Mouse (Mus musculus) Muller cell, postnatal 12 days (primary cell): Measurements from ENCODE around the gene 1810049J17Rik.

ENCODE experiments used
- DNase-seq: peaks from one replicate; pipeline ENCODE4 v3.0.0-alpha.2; 2015; ENCODE audit errors: inconsistent ontology term

Gene 1810049J17Rik

DNA sequence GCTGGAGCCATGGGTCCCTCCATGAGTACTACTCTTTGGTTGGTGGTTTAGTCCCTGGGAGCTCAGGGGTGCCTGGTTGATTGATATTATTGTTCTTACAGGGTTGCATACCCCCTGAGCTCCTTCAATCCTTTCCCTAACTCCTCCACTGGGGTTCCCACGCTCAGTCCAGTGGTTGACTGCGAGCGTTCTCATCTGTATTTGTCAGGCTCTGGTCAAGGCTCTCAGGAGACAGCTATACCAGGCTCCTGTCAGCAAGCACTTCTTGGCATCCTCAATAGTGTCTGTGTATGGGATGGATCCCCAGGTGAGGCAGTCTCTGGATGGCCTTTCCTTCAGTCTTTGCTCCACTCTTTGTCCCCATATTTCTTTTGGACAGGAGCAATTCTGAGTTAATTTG is 25.2 kb upstream of the 1810049J17Rik start:
- DNase-seq: no peak

DNA sequence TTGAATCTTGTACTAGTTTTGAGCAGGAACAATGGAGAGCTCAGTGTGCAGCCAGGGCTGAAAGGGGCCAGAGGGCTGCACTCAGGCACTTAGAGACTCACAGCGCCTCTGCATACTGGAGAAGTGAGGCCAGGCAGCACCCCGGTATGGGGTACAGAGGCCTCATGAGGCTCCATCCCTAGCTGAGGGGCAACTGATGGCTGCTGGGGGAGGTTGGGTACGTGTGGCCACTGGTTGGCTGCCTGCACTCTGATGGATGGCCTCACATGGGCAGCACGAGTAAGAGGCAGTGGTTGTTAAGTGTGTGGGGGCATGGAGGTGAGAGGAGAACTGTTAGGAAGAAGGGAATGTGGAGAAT is 19.7 kb upstream of the 1810049J17Rik start:
- peak; percentile 92 for DNase-seq

DNA sequence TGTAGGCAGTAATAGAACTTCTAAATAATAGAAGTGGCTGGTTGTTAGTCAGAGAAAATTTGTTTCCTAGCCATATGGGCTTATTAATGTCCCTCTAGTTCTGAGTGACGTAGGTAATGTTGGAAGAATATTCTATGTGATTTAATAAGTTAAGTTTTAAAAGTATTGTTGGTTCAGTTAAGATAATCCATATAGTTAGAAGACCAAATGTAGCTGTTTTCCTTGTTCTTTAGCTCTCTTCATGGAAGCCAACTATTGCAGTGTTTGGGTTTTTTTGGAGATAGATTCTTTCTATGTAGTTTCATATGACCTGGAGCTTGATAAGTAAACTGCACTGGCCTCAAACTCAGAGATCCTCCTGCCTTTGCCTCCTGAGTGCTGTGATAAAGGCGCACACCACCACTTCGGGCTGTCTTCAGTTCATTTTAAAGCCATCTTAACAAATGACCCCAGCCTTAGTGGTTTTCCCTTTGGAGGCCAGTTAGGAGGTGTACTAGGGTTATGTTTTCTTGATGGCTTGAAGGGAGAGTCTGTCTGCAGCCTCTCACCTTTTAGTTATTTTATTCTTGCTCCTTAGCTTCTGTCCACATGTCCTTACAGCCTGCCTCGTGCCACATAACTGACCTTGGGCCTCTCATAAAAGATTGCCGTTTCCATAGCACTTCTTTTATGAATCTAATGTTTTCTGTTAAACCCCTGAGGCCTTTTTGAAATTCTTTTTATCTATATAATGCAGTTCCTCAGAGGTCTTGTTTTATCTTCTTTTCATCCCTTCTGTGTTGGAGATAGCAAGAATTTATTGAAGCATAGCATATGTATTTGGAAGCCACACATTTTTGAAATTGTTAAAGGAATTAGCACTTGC is 19.1 kb upstream of the 1810049J17Rik start:
- DNase-seq: peak; percentile 45

DNA sequence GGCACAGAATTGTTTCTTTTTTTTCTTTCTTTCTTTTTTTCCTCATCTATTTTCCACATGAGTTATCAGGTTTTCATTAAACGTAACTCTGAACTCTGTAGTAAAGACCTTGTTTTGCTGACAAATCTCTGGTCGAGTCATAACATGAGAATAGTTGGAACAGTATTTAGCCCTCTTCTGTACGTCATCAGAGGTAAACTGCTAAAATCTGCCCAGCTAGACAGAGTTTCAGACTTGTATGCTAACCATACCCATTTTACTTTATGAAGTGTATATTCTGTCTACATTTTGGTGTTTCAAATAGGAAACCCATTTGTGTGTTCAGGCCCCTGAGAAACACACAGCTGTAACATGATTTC is 16.1 kb upstream of the 1810049J17Rik start:
- no peak for DNase-seq

DNA sequence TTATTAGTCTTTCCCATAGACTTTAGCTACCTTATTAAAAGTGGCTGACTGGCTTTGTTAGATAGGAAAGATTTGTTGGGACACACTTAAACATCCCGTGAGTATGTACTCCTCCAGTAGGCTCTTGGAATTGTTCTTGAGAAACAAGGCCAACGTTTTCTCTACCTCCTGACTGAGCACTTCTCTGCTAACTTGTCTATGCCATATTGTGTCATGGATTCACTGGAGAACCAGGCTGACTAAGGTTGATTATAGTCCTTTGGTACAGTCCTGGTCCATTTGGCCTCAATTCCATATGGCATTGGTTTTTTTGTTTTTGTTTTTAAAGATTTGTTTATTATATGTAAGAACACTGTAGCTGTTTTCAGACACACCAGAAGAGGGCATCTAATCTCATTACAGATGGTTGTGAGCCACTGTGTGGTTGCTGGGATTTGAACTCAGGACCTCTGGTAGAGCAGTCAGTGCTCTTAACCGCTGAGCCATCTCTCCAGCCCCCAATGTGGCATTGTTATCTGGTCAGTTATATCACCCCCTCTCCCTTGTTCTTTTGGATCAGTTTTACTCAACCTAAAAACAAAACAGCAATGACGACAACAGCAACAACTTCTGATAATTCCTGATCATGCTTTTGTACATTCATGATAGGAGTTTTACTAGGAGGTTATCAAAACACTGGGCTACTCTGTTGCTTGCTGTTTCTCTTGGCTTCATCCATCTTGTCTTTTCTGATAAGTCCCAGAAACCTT is 15.5 kb upstream of the 1810049J17Rik start:
- no peak for DNase-seq

DNA sequence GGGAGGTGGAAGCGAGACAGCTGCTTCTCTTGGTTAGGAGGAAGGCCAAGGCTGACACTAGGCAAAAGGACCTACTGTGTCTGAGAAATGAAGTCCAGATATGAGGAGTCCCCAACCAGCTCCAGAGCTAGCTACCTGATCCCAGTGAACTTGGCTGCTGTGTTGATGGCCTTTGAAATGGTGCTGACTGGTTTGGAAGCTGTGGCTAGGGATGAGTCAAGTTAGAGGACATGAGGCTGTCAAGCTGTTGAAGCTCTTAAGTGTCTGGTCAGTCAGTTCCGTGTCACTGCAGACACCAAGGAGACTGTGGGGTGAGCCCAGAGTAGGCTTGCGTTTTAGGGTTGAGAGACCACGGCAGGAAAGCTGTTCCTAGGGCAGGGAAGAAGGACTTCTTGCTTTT is 12.7 kb upstream of the 1810049J17Rik start:
- no peak for DNase-seq

DNA sequence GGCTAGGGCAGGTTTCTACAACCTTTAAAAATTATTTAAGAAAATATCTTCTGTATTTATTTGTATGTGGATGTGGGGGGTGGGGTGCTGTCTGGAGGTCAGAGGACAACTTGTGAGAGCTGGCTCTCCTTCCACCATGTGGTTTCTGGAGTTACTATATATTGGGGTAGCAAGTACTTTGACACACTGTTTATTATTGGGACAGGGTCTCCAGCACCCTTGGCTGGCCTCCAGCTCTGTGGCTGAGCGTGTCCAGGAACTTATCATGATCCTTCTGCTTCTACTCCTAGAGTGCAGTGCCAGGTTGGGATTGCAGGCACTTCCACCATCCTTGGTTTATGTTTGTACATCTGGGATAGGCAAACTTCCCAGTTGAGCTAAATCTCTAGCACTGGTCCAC is 9.6 kb upstream of the 1810049J17Rik start:
- no peak for DNase-seq

DNA sequence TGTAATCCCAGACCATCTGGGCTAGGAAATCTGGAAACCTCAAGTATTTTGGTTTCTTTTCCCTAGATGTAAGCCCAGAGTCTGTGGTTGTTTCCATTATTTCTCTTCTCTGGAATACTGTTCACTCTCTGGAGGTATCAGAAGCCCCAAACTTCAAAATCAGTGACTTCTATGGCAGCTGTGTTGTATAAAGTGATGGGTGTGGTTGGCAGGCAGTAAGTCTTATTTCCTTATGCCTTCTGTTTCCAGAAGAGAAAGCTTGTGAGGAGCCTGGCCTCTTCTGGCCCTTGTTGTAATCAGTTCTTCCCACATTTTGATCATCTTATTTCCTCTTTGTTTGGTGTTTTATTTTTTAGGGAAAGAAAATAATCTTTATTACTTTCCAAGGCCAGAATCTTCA is 9.2 kb upstream of the 1810049J17Rik start:
- DNase-seq: no peak

DNA sequence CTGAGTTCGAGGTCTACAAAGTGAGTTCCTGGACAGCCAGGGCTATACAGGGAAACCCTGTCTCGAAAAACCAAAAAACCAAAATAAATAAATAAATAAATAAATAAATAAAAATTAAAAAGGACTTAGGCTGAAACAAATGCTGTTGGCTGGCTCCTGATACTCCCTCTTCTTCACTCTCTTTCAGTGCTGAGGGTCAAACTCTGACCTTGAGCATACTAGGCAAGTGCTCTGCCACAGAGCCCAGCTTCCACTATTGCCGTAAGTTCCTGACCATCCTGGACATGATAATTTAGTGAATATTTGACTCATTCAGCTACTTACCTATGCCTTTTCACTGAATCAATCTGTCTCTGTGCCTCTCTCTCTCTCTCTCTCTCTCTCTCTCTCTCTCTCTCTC is 8.7 kb upstream of the 1810049J17Rik start:
- DNase-seq: no peak

DNA sequence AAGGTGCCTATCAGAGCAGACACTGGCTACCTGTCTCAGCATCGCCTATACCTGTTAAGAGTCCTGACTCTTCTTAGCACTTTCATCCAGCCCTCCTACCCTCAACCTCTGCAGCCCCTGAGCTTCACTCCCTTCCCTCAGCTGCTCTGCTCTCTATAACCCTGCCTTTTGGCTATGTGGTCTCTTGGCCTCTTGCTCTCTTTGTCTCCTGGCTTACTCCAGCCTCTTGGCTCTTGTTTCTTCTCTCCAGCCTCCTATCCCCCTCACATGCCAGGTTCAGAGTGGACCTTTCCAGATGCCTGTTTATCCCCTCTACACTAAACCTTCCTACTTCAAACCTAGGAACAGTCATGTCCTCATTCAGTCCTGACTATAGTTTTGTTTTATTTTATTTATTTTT is 2.6 kb upstream of the 1810049J17Rik start:
- DNase-seq: no peak

DNA sequence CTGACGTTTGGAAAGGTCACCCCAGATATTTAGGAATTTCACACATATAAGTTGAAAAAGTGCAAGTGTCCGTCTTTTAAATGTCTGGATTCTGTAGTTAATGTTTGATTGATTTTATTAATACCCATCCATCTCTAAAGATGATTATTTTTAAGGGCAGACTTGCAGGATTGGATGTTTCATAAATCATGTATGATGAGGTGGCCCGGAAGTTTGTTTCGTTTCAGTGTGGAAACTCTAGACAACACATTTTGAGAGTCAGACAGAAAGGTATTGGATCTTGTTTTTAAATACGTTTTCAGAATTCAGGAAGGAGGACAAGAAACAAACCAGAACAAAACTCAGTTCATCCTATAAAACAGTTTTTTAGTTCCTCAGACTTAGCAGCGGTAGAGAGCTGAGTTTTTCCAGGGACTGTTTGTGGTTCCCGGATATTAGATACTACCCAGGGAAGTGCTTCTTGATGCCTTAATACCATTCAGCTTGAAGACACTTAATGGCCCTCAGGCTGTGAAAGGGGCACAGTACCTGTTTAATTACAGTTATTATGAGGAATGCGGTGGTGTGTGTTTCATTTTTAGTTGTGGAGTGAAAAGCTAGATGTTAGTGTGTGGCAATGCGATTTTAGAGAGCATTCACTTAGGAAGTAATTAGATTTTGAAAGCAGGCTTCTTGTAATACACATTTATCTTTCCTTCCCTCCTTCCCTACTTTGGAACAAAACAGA is 1.1 kb upstream of the 1810049J17Rik start:
- DNase-seq: no peak

DNA sequence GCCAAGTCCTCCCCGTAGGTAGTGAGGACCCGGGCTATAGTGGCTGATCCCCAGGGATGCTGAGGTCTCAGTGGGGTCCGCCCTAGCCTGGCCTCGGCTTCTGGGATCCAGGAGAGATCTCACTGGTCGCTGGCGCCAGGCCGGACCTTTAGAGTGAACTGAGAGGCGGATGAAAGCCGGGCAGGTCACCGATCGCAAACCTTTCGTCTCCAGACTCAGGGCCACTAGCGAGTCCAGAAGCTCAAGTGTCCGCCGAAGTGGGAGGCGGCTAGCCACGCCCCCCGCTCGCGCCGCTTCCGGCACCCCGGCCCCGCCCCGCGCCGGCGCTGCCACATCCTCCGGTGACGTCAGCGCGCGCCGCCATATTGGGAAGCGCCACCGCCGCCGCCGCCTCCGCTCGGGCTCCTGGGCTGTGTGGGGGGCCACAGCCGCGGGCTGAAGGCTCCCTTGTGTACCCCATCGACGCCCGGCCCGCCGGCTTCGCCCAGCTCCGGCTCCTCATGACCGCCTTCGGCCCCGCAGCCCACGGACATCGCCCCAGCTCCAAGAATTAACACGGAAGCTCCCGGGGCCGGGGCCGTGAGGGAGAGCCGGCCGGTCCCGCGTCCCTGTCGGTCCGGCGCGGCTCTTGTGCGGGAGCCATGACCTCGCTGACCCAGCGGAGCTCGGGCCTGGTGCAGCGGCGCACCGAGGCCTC is 460 bp downstream of the 1810049J17Rik start, which contains the start of gene Golph3:
TSS of gene Golph3 (plus strand) at position 360 of the 697 bp plus-strand sequence.
- peak; percentile 97 for DNase-seq

DNA sequence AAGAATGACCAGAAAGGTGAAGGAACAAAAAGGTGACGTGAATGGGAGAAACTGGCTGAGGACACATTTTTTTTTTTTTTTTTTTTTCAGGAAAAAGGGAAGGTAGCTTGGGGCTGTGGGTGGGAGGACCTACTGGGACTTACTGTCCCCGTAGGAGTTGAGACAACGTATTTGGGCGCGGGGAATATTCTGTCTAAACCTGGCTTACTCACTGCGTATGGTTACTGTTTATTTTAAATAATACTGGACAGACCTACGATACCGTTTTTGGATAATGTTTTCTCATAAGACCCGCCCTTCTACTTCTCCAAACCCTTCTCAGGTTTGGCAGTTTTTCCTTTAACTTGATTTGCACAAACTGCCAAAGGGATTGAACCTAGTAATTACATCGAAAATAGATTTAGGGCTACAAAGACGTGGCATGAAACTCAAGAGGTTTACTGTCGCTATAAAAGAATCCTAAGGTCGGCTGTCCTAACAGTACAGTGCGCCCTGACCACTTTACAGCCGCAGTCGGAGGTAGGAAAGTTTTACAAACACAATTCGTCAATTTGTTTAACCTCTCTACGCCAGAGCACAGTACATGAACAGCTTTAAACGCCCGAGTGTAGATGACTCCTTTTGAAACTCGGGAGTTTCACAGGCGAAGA is 1.1 kb downstream of the 1810049J17Rik start:
- no peak for DNase-seq

DNA sequence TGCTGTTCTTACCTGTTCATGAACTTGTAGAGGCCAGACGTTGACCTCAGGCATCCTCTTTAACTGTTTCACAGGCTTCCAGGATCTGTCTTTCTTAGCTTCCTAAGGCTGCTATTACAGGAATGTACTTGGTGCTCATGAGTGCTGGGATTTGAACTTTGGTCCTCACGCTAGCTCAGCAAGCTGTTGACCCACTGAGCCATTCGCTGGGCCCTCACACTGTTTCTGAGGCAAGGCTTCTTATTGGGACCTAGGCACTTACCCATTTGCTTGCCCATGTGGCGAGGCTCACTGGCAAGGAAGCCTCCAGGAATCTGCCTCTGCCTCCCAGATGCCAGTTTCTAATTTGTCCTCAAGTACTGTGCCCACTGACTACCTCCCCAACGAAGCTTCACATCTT is 1.8 kb downstream of the 1810049J17Rik start:
- no peak for DNase-seq

DNA sequence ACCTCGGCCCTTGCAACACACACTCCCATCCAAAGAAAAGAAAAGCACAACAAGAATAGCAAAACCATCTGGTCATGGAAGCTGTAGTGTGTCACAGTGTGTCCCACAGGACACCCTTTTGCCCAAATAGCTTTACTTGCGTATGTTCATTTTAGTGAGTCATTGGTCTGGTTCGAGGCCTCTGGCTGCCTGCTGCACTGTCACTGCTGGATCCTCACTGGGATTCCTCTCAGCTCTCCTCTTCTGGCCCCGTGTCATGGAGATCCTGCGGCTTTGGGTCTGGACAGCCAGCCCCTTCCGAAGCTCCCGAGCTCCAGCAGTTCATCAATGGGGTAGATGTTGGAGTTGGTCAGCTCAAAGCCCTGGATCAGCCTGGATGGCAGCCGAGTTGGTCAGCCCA is 3.2 kb downstream of the 1810049J17Rik start:
- DNase-seq: no peak

DNA sequence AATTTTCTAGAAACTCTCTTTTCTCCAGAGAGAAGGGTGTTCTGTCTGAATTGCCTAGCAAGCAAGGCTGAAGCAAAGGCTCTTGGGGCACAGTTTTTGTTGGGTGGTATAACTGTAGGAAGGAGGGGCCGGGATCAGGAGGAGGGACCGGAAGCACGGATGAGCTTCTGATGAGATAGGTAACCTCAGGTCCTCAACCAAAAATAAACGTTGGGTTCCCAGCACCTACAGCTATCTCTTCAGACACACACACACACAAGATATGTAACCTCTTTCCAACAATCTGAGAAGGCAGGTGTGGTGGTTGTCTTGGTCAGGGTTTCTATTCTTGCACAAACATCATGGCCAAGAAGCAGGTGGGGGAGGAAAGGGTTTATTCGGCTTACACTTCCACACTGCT is 4.4 kb downstream of the 1810049J17Rik start:
- no peak for DNase-seq

DNA sequence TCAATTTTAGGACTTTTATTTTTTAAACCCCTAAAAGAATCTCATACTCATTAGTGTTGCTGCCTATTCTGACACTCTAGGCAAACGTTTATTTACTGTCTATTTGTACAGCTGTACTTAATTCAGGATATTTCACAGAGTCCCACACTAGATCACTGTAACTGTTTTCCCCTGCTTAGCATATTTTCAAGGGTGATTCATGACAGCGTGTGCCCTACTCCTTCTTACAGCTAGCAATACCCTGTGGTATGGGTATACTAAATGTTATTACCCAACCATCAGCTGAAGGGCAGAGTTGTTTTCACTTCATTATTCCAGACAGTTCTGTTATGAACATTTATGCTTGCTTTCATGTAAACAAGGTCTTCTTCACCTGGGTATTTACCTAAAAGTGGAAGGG is 5.7 kb downstream of the 1810049J17Rik start:
- DNase-seq: no peak

DNA sequence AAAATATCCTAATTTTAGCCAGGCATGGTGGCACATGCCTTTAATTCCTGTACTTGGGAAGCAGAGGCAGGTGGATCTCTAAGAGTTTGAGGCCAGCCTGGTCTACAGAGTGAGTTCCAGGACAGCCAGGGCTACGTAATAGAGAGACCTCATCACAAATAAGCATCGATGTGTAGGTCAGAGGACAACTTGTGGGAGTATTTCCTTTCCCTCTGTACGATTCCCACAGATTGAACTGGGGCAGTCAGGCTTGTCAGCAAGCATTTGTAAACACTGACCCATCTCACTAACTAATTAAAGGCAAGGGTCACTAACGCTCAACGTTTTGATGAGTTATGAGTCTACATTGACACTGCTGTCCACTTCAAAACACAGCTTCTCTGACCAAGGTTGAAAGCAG is 7.1 kb downstream of the 1810049J17Rik start:
- DNase-seq: no peak

DNA sequence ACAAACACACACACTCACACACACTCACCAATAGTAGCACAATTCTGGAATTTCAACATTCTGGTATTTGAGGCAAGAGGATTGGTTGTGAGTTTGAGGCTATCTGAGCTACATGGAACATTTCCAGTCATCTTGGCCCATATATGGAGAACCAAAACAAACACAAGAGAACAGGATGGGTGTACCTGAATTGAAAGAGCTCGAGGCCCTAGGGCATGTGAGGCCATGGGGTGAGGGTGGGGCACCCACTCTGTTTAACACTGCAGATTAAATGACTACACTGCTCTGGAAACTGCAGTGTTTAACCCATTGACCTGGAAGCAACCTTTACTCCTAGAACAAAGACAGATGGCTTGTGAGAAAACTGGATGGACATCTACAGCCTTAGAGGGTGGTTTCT is 8.4 kb downstream of the 1810049J17Rik start:
- no peak for DNase-seq

DNA sequence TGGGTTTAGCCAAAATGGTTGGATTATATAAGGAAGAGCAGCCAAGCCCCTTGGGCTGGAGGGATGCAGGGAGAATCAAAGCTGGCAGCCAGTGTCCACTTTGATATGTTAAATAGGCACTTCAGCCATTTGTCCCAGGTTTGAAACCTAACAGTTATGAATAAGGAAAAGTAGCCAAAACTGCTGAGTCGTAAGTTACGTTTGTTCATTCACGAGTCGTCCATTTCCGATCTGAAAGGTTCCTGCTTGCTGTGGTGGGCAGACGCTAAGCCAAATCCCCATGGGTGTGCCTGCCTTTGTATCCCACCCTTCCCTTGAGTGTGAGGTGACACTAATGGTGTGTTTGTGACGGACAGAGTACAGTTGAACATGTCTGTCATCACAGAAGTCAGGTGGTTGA is 10.2 kb downstream of the 1810049J17Rik start:
- no peak for DNase-seq

DNA sequence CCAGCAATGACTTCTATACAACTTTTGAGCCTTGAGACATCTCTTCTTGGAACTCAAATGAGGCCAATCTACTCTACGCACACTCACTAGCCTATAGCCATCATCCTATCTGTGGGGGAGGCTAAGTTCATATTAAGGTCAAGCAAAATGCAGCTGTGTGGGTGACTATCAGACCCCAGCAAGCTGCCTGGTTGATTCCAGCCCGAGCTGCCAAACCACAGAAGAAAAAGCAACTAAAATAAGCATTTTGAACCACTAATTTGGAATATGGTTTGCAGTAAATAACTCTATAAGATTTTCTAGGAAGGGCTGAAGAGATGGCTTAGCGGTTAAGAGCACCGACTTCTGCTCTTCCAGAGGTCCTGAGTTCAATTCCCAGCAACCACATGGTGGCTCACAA is 11.0 kb downstream of the 1810049J17Rik start:
- no peak for DNase-seq
